Mouse (Mus musculus) liver, embryonic 11.5 days (tissue): Measurements from ENCODE around the gene Tpra1. TPM values are rescaled to one million over a fixed set of nuclear protein-coding genes. Genes with fewer than 3 reads are reported as not detected.

Source experiments
- ATAC-seq: fragments of 200-750 bp; cut with Nextera tagmentation; replicated peaks from 2 replicates; pipeline ENCODE4 v1.8.0; 2017; ENCODE audit warnings: moderate number of reproducible peaks, mild to moderate bottlenecking, moderate TSS enrichment, moderate library complexity; ENCODE audit not compliant: low FRiP score
- DNase-seq: peaks from one replicate; pipeline ENCODE4 v3.0.0-alpha.2; 2017; ENCODE audit warnings: low spot score
- H3K27ac ChIP-seq: fragments of 300-500 bp; sonication (generic); 2 replicates; pipeline ENCODE4 v1.5.1; 2014; ENCODE audit warnings: mild to moderate bottlenecking, low read depth, low read length, control low read depth
- H3K27me3 ChIP-seq: fragments of 300-500 bp; sonication (generic); replicated peaks from 2 replicates; pipeline ENCODE4 v1.6.1; 2014; ENCODE audit warnings: low read length, mixed read lengths; ENCODE audit not compliant: control insufficient read depth, insufficient read depth
- H3K36me3 ChIP-seq: fragments of 300-500 bp; sonication (generic); 2 replicates; pipeline ENCODE4 v1.6.1; 2014; ENCODE audit warnings: mild to moderate bottlenecking, low read length, moderate library complexity, mixed read lengths; ENCODE audit not compliant: control insufficient read depth, insufficient read depth
- H3K4me1 ChIP-seq: fragments of 300-500 bp; sonication (generic); replicated peaks from 2 replicates; pipeline ENCODE4 v1.6.1; 2014; ENCODE audit warnings: low read length, mixed read lengths; ENCODE audit not compliant: control insufficient read depth, insufficient read depth
- H3K4me2 ChIP-seq: fragments of 300-500 bp; sonication (generic); 2 replicates; pipeline ENCODE4 v1.6.1; 2014; ENCODE audit warnings: mild to moderate bottlenecking, control low read depth, moderate library complexity
- H3K4me3 ChIP-seq: fragments of 300-500 bp; sonication (generic); 2 replicates; pipeline ENCODE4 v1.5.1; 2014; ENCODE audit warnings: low read depth, low read length, control low read depth
- H3K9ac ChIP-seq: fragments of 300-500 bp; sonication (generic); 2 replicates; pipeline ENCODE4 v1.6.1; 2014; ENCODE audit warnings: low read depth, low read length, control low read depth
- H3K9me3 ChIP-seq: fragments of 300-500 bp; sonication (generic); 2 replicates; pipeline ENCODE4 v1.6.1; 2016; ENCODE audit warnings: low read length, inconsistent platforms, mixed read lengths; ENCODE audit not compliant: control insufficient read depth
- WGBS: fragments of 180-500 bp; shearing (Covaris S2); extraction: QIAGEN DNeasy Blood & Tissue Kit; methylation state at CpG from one replicate; pipeline ENCODE4 v1.1.7; 2014; 5-methylcytosine and 5-hydroxymethylcytosine counted together
- polyA plus RNA-seq: library from polyadenylated mRNA; unstranded; fragments of >200 nt; fragmentation: Nextera tagmentation; extraction: Ambion mirVana; gene quantifications from 2 replicates; pipeline ENCODE4 v1.2.1, GENCODE M21; 2014

Gene Tpra1
- polyA plus RNA-seq, 1 experiment from 2014 or later = 56.7 TPM

DNA sequence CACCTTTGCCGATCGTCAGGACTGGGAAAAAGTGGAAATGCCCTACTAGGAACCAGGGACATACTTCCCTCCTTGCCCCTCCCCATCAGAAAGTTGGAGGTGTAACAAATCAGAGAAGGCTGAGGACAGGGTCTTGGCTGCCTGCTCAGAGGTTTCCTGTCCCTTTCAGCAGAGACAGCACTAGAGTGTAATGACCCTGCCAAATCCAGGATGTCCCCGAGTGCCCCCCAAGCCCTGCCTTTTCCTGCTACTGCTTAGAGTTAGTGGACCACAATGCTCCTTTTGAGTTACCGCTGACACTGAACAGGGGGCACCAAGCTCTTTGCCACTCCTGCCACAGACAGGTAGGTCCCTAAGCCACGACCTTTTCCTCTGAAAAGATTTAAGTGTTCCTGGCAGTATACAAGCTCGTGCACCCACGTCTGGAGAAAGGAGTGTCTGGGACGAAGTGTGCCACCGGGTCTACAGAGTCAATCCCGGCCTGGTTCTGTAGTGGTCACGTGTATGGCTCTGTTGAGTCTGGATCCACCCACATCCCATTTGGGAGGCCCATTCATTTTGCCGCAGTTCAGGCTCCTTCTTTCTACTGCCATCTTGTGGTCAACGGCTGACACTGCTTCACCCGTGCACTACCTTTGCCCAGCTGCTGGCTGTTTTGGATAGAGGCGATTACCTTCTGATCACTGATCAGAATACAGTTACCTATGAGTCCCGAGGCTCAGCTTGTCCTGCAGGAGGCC lies 4.5 kb downstream of the Tpra1 start:
- Histone ChIP-seq H3K27me3 (no peaks in the 10 kb centered on the region), H3K27ac (no peak overlapping the region), H3K9me3 (no peaks in the 10 kb centered on the region), H3K4me3 (no peak overlapping the region), H3K9ac (no peak overlapping the region), H3K4me1 (peaks cover 22% of the 10 kb centered on the region), H3K4me2 (peak overlapping the region; percentile 28), H3K36me3 (peaks cover 11% of the 10 kb centered on the region)
- ATAC-seq (peak; percentile 24; the same call in 1 of the 2 replicates), DNase-seq (peak; percentile 69)
- WGBS = 19% methylated on average over 16 of the region's 16 CpGs

DNA sequence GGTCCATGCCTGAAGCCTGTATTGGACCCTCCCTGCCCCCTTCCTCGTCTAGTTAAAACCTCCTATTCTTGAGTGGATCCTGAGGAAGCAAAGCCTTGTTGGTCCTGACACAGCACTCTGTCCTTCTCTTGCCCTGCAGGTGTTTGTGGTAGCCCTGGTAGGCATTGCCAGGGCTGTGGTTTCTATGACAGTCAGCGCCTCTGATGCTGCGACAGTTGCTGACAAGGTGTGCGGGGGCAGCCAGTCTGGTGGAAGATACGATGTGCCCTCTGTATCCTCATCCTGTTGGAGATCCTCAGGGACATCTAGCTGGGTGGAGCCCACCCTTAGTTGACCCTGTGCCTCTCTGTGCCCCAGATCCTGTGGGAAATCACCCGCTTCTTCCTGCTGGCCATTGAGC lies 7.1 kb downstream of the Tpra1 start:
- ATAC-seq (no peak), DNase-seq (no peak)
- 88% methylated on average over 6 of the region's 6 CpGs for WGBS
- peaks cover 16% of the 10 kb centered on the region for H3K36me3 ChIP-seq
- H3K9me3 ChIP-seq = no peaks in the 10 kb centered on the region
- peaks cover 12% of the 10 kb centered on the region for H3K4me1 ChIP-seq
- no peak overlapping the region for H3K4me2 ChIP-seq
- no peak overlapping the region for H3K9ac ChIP-seq
- H3K27ac ChIP-seq = no peak overlapping the region
- H3K4me3 ChIP-seq = no peak overlapping the region
- H3K27me3 ChIP-seq = no peaks in the 10 kb centered on the region

DNA sequence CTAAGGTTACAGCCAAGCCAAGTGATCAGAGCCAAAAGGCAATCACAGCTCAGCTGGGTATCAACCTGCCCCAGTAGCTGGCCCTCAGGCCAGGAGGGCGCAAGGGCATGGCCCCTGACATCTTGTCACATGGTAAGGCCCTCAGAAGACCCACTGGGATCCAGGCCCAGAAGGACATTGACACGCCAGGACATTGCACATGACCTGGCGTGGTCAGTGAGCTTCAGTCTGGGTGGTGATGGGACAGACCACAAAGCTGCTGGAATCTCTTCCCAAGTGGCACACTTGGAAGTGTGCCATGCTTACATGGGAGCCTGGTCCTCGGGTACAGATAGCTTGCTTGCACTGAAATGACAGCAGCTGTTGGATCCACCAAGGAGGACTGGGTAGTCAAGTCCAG lies 11.0 kb downstream of the Tpra1 start:
- Histone ChIP-seq H3K9ac (no peak overlapping the region), H3K9me3 (no peaks in the 10 kb centered on the region), H3K4me3 (no peak overlapping the region), H3K4me1 (peaks cover 20% of the 10 kb centered on the region), H3K36me3 (peaks cover 16% of the 10 kb centered on the region), H3K27ac (no peak overlapping the region), H3K27me3 (no peaks in the 10 kb centered on the region), H3K4me2 (no peak overlapping the region)
- DNase-seq = no peak
- no peak for ATAC-seq
- WGBS = 89% methylated on average over 4 of the region's 4 CpGs

DNA sequence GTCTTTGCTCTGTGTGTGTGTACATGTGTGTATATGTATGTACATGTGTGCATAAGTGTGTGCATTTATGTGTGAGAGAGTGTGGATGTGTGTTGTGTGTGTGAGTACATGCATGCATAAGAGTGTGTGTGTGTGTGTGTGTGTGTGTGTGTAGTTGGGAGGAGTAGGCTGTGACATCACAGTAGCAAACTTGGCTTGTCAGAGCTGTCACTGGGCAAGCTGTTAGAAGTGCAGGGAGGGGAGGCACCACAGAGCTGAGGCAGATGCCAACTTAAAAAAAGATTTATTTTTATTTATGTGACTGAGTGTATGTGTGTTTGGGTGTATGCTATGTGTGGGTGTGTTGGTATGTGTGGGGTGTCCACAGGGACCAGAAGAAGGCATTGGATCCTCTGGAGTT lies 11.4 kb downstream of the Tpra1 start:
- Histone ChIP-seq H3K9me3 (no peaks in the 10 kb centered on the region), H3K9ac (no peak overlapping the region), H3K27me3 (no peaks in the 10 kb centered on the region), H3K4me1 (peaks cover 20% of the 10 kb centered on the region), H3K4me3 (no peak overlapping the region), H3K27ac (no peak overlapping the region), H3K4me2 (no peak overlapping the region), H3K36me3 (peaks cover 16% of the 10 kb centered on the region)
- ATAC-seq (no peak), DNase-seq (no peak)

DNA sequence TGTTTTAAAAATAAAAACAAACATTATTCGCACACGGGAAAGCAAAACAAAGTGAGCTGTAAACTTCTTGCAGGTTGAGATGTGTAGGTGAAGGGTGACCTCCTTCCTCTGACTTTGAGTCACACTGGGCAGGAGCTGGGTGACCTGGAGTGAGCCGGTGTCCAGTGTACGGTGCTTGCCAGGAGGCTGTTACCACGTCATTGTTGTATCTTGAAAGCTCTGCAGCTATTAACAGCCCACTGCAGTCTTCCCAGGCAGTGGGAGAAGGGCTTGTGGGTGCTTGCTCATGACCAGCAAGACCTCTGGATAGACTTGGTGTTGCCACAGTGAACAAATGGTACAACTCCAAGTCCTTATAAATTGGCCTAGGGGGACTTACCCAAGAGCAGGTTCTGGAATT lies 12.7 kb downstream of the Tpra1 start:
- Histone ChIP-seq H3K9ac (0 out of 2 replicates have a peak overlapping the region, but pooled peaks have one; percentile 7), H3K4me1 (peaks cover 20% of the 10 kb centered on the region), H3K27me3 (no peaks in the 10 kb centered on the region), H3K4me2 (peak overlapping the region; percentile 39), H3K4me3 (no peak overlapping the region), H3K9me3 (no peaks in the 10 kb centered on the region), H3K27ac (peak overlapping the region; percentile 86), H3K36me3 (peaks cover 12% of the 10 kb centered on the region; the same call in 1 of the 2 replicates)
- ATAC-seq (no peak), DNase-seq (no peak)
- WGBS = 67% methylated on average over 5 of the region's 5 CpGs

DNA sequence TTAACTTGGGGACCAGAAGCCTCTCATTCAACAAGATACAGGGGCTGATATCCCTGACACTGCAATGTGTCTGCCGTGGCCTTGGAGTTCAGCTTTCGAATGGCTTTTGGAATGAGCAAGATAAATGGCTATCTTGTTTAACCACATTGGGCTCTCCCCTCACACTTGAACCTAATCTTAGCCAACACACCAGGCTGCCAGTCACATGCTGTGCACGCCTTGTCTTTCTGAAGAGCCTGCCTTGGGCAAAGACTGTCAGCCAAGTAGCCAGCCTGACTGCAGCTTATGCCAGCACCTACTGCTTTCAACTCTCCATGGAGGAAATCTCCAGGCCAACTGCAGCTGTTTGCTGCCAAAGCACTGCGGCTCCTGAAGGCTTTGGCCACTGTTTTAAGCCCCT lies 13.5 kb downstream of the Tpra1 start:
- Histone ChIP-seq H3K4me2 (peak overlapping the region; percentile 22), H3K9ac (peak overlapping the region; percentile 42), H3K9me3 (no peaks in the 10 kb centered on the region), H3K4me1 (peaks cover 20% of the 10 kb centered on the region), H3K36me3 (peaks cover 9% of the 10 kb centered on the region; the same call in 1 of the 2 replicates), H3K4me3 (no peak overlapping the region), H3K27ac (peak overlapping the region; percentile 86), H3K27me3 (no peaks in the 10 kb centered on the region)
- DNase-seq = peak; percentile 71
- peak; percentile 93 for ATAC-seq
- WGBS = 40% methylated on average over 4 of the region's 4 CpGs

DNA sequence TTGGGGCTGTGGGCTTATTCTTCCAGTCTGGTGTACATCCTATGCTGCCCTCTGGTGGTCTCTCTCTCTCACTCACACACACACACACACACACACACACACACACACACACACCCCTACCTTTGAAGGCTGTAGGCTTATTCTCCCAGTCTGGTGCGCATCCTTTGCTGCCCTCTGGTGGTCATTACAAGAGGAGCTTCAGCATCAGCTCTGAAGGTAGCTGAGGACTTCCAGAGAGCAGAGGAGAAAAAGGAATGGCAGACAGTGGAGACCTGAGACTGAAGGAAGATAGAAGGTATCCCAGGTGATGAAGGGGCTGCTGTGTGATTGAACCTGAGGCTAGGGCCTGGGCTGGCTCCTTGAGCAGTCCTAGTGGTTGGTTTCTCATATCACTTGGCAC lies 14.1 kb downstream of the Tpra1 start:
- Histone ChIP-seq H3K4me3 (no peak overlapping the region), H3K27ac (peak overlapping the region; percentile 86), H3K36me3 (peaks cover 6% of the 10 kb centered on the region; the same call in 1 of the 2 replicates), H3K4me1 (peaks cover 20% of the 10 kb centered on the region), H3K27me3 (no peaks in the 10 kb centered on the region), H3K9ac (peak overlapping the region; percentile 42), H3K4me2 (peak overlapping the region; percentile 22; the same call in 1 of the 2 replicates), H3K9me3 (no peaks in the 10 kb centered on the region)
- ATAC-seq (peak; percentile 48), DNase-seq (no peak)
- WGBS = 75% methylated on average over 1 of the region's 1 CpGs

DNA sequence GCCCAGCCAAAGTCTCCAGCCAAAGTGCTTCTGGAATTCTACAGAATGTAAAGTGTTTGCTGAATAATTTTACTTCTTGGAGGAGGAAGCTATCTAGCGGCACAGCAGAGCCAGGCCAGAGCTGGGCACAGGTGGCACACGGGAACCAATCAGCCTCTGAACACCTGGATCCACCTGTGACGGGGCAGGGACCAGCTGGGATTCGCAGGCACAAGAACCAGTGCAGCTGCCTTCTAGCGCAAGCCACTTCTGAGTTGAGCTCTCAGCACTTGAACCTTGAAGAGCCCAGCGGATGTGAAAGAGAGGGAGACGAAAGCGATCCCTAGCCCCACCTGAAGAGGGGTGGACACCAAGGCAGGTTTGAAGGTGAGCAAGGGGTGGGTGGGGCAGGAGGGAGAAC lies 16.8 kb downstream of the Tpra1 start:
- no peak overlapping the region for H3K4me2 ChIP-seq
- H3K36me3 ChIP-seq = no peaks in the 10 kb centered on the region
- ATAC-seq (no peak), DNase-seq (no peak)
- 77% methylated on average over 8 of the region's 8 CpGs for WGBS
- H3K27me3 ChIP-seq = no peaks in the 10 kb centered on the region
- H3K4me1 ChIP-seq = peaks cover 17% of the 10 kb centered on the region
- H3K4me3 ChIP-seq = no peak overlapping the region
- no peak overlapping the region for H3K27ac ChIP-seq
- H3K9me3 ChIP-seq = no peaks in the 10 kb centered on the region
- no peak overlapping the region for H3K9ac ChIP-seq
